Mouse (Mus musculus): ENCODE results near the gene Abcd3.

GRCm38 (mm10) chr3:121716480-121716879, 98.6 kb downstream of the Abcd3 start:
- no peak for TF ChIP-seq POLR2A (IDR thresholded peaks at IDR 0.05; ENCODE audit: borderline replicate concordance, extremely low read depth, insufficient read depth, insufficient read length, poor library complexity, severe bottlenecking)
- TF ChIP-seq CTCF (IDR thresholded peaks at IDR 0.05; ENCODE audit: borderline replicate concordance, extremely low read depth, insufficient read depth, insufficient read length): no peak

Measured in brain, embryonic 14.5 days (tissue).